Mouse (Mus musculus): ENCODE data around the gene Slc22a23.
A peak's percentile ranks its signal among the peaks of the same experiment; 100 is the strongest.

Slc22a23 gene

GRCm38 (mm10) chr13:34343719-34344375 lies 1.1 kb downstream of the Slc22a23 start:
- DNase-seq = peak in 1 of 2 experiments; percentile 3

- DNase-seq = no peak
Measured at GRCm38 (mm10) chr13:34342286-34342890, 2.6 kb downstream of the Slc22a23 start.

- DNase-seq = no peak
Measured at GRCm38 (mm10) chr13:34336895-34337294, 8.1 kb downstream of the Slc22a23 start.

- no peak for DNase-seq
Measured at GRCm38 (mm10) chr13:34334847-34335246, 10.1 kb downstream of the Slc22a23 start.

- no peak for DNase-seq
Measured at GRCm38 (mm10) chr13:34332762-34333161, 12.2 kb downstream of the Slc22a23 start.

DNA sequence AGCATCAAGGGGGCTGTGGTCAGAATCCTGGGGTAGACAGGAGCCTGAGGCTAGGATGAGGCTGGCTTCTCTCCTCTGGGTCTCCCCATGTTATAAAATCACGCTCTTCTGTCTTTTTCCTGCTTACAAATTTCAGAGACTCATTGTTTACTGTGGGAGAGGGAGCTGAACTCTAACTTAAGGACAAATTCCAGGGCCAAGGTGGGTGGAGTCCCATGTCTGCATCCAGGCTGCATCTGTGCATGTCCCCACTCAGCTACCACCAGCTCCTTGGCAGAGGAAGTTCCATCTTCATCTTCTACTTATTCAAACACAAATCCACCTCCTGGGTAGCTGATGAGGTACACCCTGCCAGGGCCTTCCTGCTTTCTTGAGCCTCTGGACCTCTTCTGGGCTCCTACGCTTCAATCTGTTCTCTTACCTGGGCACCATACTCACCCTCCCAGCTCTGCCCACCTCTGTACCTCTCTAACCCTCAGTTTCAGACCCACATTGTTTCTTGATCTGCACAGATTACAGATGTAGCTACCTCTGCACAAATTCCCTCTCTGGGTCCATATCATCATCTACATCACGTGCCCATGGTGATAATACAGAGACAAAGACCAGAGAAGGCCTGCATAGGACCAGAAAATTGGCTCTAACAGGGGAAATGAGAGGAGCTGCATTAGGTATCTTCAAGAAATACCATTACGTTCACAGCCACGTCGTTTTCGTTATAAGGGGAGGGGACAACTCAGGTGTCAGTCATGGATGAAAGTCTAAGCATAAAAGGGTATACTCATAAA lies 13.4 kb downstream of the Slc22a23 start:
- DNase-seq = no peak

DNA sequence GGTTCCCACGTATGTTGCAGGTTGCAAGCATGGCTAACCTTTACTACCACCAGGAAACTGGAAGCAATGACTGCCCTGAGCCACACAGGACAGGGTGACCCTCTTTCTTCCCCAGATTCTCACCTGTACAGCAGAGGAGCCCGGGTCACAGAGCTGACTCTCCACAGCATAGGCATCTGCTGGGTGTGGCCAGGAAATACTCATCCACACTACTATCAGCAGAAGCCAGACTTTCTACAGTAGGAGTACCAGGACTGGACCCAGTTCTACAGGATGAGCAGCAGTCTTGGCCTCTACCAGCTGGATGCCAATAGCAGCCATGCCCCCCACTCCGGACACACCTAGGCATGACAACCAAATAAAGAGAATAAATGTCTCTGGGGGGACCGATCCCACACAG lies 15.4 kb downstream of the Slc22a23 start:
- no peak for DNase-seq

DNA sequence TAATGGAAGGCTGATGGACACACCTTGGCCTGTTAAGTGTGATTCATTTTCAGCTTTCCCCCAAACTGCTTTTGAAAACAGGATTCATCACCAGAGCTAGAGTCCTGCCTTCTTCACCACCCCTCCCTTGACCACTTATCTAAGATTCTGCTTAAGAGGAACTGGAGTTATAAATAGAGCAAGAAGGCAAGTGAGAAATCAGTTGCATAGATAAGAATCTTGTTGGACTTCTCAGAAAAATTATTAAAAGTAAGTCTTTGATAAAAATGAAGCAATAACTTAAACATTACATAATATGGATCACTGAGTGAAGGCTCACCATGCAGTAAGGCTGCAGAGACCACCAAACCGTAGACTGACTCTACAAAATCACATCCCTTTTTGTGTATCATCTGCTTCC lies 18.0 kb downstream of the Slc22a23 start:
- no peak for DNase-seq

DNA sequence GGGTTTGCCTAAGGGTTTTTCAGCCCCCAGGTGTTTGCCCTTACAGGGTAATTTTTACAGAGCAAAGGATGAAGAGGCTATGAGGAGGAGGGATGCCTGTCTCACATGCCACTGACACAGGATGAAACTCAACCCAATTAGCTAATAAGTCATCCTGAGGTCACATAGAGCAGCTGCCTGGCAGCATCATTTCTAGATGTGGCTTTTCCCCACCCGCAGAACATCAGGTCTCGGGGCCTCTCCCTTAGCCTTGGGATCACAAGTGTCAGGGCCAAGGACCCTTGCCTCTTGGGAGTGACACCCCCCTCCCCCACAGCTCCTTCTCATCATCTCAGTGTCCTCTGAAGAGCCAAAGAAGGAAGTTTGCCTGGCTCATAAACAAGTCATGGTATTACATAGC lies 21.6 kb downstream of the Slc22a23 start:
- DNase-seq = no peak

- DNase-seq = no peak
Measured at GRCm38 (mm10) chr13:34320482-34320881, 24.5 kb downstream of the Slc22a23 start.

DNA sequence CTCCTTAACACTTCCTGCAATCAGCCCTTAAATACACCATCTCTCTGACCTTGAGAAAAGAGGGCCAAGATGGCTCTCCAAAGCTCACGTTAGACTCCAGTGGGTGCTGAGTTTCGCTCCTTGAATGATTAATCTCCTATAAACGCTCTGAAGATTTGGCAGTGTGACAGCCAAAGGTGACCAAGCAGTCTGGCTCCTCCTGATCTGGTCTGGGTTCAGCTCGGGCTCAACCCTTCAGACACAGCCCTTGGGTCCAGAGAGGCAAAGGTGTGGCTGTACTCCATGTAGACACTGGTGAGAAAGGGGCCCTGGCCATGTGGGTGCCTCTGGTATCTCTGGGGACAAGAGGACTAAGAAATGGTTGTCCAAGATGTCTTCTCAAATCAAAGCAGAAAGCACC lies 27.9 kb downstream of the Slc22a23 start:
- DNase-seq = no peak

DNA sequence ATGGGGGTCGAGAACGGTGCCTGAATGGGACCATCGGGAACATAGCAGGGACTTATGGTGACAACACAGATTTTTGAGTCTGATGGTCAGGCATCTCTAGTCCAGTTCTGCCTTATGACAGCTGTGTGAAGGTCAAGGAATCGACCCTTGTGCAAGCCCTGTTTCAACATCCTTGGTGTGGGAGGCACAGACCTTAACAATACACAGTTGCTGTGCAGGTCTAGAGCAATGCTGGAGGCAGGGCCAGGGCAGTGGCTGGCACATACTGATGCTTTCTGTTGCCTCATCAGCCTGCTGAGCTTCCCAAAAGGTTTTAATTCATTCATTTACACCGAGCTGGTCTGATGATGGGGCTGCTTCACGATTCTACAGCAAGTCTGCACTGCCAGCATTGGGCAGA lies 28.5 kb downstream of the Slc22a23 start:
- DNase-seq = no peak

DNA sequence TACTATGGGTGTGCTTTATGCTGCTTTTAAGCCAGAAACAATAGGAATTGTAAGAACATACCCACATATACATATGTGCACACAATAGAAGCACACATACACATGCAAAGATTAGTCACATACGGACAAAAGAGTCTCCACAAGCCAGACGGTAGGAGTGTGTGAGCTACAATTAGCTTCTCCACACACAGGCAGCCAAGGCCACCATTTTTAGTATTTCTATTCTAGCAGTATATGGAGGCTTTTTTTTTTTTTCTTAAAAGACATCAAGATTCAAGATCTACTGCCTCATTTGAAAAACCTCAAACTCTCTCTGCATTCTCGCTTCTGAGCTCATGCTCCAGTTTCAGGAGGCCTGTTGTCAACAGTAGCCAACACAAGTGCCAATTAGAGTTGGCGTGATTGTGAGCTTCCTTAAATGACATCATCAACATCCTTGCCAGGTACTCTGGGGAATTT lies 31.9 kb downstream of the Slc22a23 start:
- DNase-seq = no peak

DNA sequence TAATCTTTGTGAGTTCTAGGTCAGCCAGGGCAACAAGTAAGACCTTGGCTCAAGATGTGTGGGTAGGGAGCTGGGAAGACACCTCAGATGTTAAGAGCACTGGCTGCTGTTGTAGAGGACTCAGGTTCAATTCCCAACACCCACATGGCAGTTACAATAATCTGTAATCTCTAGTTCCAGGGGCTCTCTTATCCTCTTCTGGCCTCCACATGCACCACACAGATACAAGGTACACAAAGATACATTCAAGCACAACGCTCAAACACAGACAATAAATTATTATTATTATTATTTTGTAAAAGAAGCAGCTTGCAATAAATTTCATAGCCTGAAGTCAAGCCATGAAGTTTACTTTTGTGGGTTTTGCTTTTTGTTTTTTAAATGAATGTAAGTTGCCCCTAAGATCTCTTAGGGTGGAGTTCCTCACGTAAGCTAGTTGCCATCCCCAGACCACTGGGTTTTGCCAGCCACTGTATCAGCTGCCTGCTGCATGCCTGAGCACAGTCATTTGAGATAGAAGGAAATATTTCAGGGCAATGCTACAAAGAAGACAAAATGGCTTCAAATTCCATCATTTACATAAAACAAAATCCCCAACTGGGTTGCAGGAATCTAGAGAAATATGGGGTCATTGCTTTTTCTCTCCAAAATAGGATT lies 32.5 kb downstream of the Slc22a23 start:
- DNase-seq = no peak

- no peak for DNase-seq
Measured at GRCm38 (mm10) chr13:34311593-34311992, 33.4 kb downstream of the Slc22a23 start.

DNA sequence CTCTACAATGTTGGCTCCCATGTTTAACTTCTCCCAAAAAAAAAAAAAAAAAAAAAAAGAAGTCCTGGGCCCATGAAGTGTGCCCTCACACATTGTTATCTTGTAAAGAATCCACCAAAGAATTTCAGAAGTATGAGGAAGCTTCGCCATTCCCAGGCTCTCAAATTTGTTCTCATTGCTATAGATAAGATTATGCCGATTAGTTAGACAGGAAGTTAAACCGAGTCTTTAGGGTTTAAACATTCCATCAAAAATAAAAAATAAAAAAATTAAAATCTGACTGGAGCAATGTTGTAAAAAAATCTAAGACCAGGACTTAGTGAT lies 36.4 kb downstream of the Slc22a23 start:
- DNase-seq = no peak

DNA sequence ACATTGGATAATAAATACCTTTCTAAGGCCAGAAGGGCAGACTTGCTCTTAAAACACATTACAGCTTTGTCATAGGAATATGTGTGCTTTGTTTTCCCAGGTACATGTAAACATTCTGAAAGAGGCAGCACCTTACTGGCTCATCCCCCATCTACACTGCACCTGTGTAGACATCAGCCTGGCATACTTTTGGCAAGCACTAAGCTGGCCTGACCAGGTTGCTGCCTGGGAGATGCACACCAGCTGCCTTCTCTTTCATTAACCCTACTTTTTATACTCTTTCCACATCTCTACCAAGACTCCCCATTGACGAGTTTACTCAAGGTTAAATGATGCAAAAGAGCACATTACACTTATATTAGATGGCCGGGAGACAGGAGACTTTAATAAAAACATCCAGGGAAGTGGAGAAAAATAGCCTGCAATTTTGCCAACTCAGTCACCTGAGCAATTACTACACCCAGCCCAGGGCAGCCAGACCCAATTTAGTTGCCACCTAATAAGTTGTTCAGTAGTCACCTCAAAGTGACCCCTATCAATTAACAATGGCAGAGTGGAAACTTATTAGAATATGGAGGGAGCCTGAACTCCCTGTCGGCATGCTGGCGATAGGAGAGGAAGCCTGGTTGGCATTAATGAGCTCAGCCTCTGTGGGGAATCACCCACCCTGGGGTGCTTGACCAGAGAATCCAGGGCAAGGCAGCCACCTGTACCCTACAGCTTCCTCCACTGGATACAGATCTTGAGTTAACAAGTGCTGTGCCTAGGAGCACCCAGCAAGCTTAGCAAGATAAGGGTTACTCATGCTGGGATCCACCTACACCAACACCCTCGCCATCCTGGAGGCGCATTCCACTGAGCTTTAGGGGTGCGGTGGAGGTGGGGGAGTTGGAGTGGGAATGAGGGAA lies 37.0 kb downstream of the Slc22a23 start:
- DNase-seq = no peak

DNA sequence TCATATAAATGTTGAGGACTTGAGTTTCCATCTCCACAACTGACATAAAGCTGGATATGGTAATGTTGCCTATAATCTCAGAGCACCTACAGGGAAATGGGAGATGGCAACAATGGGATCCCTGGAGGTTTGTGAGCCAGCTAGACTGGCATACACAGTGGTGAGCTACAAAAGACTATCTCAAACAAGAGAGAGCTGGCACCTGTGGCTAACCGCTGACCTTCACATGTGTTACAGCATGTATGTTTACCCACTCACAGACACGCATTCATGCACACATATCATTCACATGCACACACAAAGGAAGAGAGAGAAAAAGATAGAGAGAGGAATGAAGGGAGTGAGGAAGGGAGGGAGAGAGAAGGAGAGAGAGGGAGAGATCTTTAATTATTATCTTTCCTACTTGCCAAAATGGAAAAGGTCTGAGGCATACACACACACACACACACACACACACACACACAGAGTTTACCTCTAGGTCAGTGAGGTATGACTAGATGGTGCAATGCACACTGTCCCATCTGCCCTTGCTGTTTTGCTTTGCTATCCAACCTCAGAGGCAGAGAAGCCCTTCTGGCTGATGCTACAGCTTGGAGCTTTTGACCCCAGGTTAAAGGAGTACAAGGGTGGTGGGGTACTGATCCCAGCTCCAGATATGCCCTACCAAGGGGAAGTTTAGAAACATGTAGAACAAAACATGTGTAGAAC lies 38.9 kb downstream of the Slc22a23 start:
- no peak for DNase-seq

DNA sequence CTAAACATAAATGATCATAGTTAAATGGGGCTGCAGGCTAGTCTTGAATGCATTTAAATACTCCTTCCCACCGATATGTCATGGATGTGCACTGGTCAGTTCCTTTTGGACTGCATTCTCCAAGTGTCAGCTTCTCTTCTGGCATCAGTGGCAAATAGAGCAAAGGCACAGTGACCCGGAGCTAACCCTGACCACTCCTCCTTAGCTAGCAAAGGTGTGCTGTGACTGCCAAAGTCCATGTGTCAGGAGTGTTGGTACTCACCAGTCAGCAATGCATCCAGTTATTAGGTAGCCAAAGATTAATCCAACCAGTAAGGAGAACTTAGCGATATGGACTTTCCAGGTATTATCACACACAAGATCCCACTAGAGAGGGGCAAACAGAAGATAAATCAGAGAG lies 40.1 kb downstream of the Slc22a23 start:
- no peak for DNase-seq

- no peak for DNase-seq
Measured at GRCm38 (mm10) chr13:34303386-34304016, 41.5 kb downstream of the Slc22a23 start.

DNA sequence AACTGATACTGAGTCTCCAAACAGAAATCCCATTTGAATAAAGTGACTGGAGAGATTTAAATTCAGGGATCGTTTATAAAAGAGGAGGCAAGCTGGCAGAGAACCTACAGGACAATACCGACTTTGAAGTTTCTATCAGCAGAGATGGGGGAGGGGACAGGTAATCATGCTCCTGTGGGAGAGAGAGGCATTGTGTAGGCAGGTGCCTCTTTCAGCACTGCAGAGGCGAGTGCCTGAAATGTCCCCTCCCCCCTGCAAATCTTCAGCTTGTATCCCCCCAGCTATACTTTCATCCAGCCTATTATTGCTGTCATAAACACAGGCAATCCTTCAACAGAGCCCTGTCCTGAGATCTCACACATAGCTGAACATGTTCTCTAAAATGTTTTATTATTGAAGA lies 43.4 kb downstream of the Slc22a23 start:
- DNase-seq = no peak
